Mouse (Mus musculus) naive thymus-derived CD4-positive, alpha-beta T cell, adult 2 months (primary cell): Measurements from ENCODE around the gene Gm7075.
"Not testable (repeated sequence)": the region's sequence is repeated elsewhere in the genome, so short reads cannot be mapped to it uniquely, and the experiment has no call there.

Experiments
- DNase-seq: peaks from one replicate; pipeline ENCODE4 v3.0.0-alpha.2; 2011; ENCODE audit warnings: low read depth

Gm7075 gene

GRCm38 (mm10) chr10:63417061-63417460 lies 4.5 kb downstream of the Gm7075 start:
- no peak for DNase-seq

- no peak for DNase-seq
These were observed 5.7 kb downstream of the Gm7075 start for GRCm38 (mm10) chr10:63415850-63416249.

GRCm38 (mm10) chr10:63415287-63415686 lies 6.3 kb downstream of the Gm7075 start:
- no peak for DNase-seq

- no peak for DNase-seq
These were observed 8.8 kb downstream of the Gm7075 start for GRCm38 (mm10) chr10:63412756-63413155.

- DNase-seq = not testable (repeated sequence)
These were observed 9.9 kb downstream of the Gm7075 start for GRCm38 (mm10) chr10:63411674-63412073.

- DNase-seq = no peak
These were observed 11.2 kb downstream of the Gm7075 start for GRCm38 (mm10) chr10:63410162-63410956.

- DNase-seq = no peak
These were observed 18.0 kb downstream of the Gm7075 start for GRCm38 (mm10) chr10:63403636-63404035.

GRCm38 (mm10) chr10:63402731-63403504 lies 18.7 kb downstream of the Gm7075 start:
- DNase-seq = no peak

GRCm38 (mm10) chr10:63396963-63397362 lies 24.6 kb downstream of the Gm7075 start:
- DNase-seq = no peak

GRCm38 (mm10) chr10:63388948-63389347 lies 32.6 kb downstream of the Gm7075 start:
- no peak for DNase-seq

GRCm38 (mm10) chr10:63386991-63387390 lies 34.6 kb downstream of the Gm7075 start:
- DNase-seq = peak; percentile 34

GRCm38 (mm10) chr10:63386444-63386843 lies 35.1 kb downstream of the Gm7075 start:
- DNase-seq = peak; percentile 83

GRCm38 (mm10) chr10:63385897-63386296 lies 35.7 kb downstream of the Gm7075 start:
- not testable (repeated sequence) for DNase-seq

GRCm38 (mm10) chr10:63382372-63383279 lies 39.0 kb downstream of the Gm7075 start, which contains the start of gene Dnajc12:
Dnajc12 (plus strand) TSS chr10:63382443.
- peak; percentile 96 for DNase-seq

GRCm38 (mm10) chr10:63381498-63382280 lies 39.9 kb downstream of the Gm7075 start, which contains the start of gene Sirt1:
Sirt1 (minus strand) TSS chr10:63381704.
- DNase-seq = peak; percentile 64

- DNase-seq = no peak
These were observed 42.5 kb downstream of the Gm7075 start for GRCm38 (mm10) chr10:63378948-63379680.

GRCm38 (mm10) chr10:63377468-63377867 lies 44.1 kb downstream of the Gm7075 start:
- DNase-seq = peak; percentile 85

- DNase-seq = no peak
These were observed 45.3 kb downstream of the Gm7075 start for GRCm38 (mm10) chr10:63376303-63376702.
